Mouse (Mus musculus) forebrain, embryonic 10.5 days (tissue): ENCODE measurements around the gene Sohlh2. TPM values are rescaled to one million over a fixed set of nuclear protein-coding genes. Genes with fewer than 3 reads are reported as not detected.
"Not testable (repeated sequence)": the region's sequence is repeated elsewhere in the genome, so short reads cannot be mapped to it uniquely, and the experiment has no call there.

ENCODE experiments used
- DNase-seq: peaks from one replicate; pipeline ENCODE4 v3.0.0-alpha.2; 2017; ENCODE audit warnings: low spot score; ENCODE audit errors: extremely low spot score
- H3K27ac ChIP-seq: fragments of 300-500 bp; sonication (generic); 2 replicates; pipeline ENCODE4 v1.5.1; 2016; ENCODE audit warnings: mild to moderate bottlenecking
- H3K27me3 ChIP-seq: fragments of 300-500 bp; sonication (generic); 2 replicates; pipeline ENCODE4 v1.6.1; 2016; ENCODE audit warnings: mild to moderate bottlenecking; ENCODE audit not compliant: poor library complexity, severe bottlenecking
- H3K36me3 ChIP-seq: fragments of 300-500 bp; sonication (generic); replicated peaks from 2 replicates; pipeline ENCODE4 v1.6.1; 2016; ENCODE audit warnings: mild to moderate bottlenecking, moderate library complexity
- H3K4me1 ChIP-seq: fragments of 300-500 bp; sonication (generic); 2 replicates; pipeline ENCODE4 v1.6.1; 2016
- H3K4me3 ChIP-seq: fragments of 300-500 bp; sonication (generic); 2 replicates; pipeline ENCODE4 v1.5.1; 2016; ENCODE audit warnings: mild to moderate bottlenecking, moderate library complexity
- H3K9me3 ChIP-seq: fragments of 300-500 bp; sonication (generic); 2 replicates; pipeline ENCODE4 v1.6.1; 2016; ENCODE audit warnings: mild to moderate bottlenecking, moderate library complexity
- WGBS: fragments of 180-500 bp; shearing (Covaris S2); methylation state at CpG from one replicate; pipeline ENCODE4 v1.1.7; 2016; 5-methylcytosine and 5-hydroxymethylcytosine counted together
- polyA plus RNA-seq: library from polyadenylated mRNA; unstranded; fragments of >200 nt; fragmentation: Nextera tagmentation; extraction: Ambion mirVana; gene quantifications from 2 replicates; pipeline ENCODE4 v1.2.1, GENCODE M21; 2016

The Sohlh2 gene
- polyA plus RNA-seq, 1 experiment from 2014 or later: not detected

DNA sequence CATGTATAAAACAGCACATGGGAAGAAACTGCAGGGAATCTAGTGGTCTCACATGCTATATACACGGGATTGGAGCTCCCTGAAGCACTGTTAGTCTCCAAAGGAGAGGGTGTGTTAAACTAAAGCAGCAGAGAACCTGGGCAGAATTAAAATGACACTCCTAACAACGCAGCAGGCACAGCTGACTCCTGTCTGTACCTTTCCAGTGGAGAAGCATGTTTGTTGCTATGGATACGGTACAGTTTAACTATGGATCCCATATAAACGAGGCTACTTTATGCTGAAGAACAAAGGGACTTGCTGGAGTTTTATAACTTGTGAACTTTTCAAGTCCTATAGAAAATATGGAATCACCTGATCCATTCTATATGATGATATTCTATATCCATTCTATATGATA, 18.3 kb upstream of the Sohlh2 start:
- H3K4me3 ChIP-seq: no peak overlapping the region
- no peak for DNase-seq
- H3K9me3 ChIP-seq: no peaks in the 10 kb centered on the region
- WGBS: 90% methylated on average over 4 of the region's 4 CpGs
- no peaks in the 10 kb centered on the region for H3K27me3 ChIP-seq
- H3K4me1 ChIP-seq: peaks cover 7% of the 10 kb centered on the region; the same call in 1 of the 2 replicates
- H3K27ac ChIP-seq: no peak overlapping the region
- no peaks in the 10 kb centered on the region for H3K36me3 ChIP-seq

DNA sequence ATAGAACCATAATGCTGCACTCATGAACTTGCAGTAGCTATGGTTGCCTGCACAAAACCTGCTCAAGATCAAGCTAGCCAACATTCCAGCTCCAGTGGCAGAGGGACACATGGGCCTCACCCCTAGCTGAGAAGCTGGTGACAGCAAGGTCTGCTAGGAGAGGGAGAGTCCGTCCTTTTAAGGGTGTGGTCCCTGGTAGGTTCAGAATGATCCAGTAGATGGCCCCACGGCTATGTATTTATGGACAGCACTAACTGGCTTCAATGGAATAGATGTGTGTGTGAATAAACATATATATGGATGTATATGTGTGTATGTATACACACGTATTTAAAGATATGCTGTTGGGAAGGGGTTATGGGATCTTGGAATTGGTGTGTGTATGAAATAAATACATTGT, 9.3 kb upstream of the Sohlh2 start:
- Histone ChIP-seq H3K36me3 (no peaks in the 10 kb centered on the region), H3K9me3 (no peaks in the 10 kb centered on the region), H3K27ac (no peak overlapping the region), H3K4me1 (no peaks in the 10 kb centered on the region), H3K27me3 (no peaks in the 10 kb centered on the region), H3K4me3 (no peak overlapping the region)
- DNase-seq: no peak
- WGBS: 75% methylated on average over 3 of the region's 3 CpGs

DNA sequence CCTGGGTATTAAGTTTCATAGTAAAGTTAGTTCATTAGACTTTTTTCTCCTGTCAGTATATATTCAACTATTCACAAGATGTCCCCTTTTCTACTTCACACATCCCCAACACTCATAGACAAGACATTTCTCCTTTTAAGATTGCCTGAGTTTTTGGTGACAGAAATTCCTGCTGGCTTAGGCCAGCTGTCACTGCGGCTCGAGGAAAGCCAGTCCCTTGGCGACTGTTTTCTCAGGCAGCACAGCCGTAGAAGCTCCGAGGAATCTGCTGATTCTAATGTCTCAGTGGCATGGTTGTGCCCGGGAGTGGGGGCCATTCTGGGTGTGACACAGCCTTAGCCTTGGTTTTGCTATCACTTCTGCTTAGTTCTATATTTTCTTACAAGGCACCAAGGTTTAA, 4.6 kb upstream of the Sohlh2 start:
- 79% methylated on average over 6 of the region's 6 CpGs for WGBS
- Histone ChIP-seq H3K4me1 (peaks cover 12% of the 10 kb centered on the region), H3K27ac (no peak overlapping the region), H3K36me3 (0 out of 2 replicates have a peak, but pooled peaks cover 4% of the 10 kb centered on the region), H3K9me3 (peaks cover 6% of the 10 kb centered on the region), H3K27me3 (no peaks in the 10 kb centered on the region), H3K4me3 (no peak overlapping the region)
- no peak for DNase-seq

DNA sequence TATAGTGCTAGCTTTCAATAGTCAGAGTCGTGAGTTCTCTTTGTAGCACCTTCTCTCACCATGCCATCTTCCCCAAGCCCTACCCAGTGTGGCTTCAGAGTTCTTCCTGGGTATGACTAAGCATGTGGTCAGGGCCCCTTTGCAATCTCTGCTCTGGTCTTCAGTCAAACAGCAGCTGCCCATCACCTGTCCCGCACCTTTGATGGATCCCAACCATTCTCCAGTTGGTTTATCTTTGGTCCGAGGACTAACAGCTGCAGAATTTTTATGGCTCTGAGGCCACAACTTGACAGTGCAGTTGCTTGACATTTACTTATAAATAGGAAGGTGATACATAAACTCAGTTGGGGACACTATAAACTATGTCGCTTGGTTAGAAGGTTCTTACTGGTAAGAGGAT, 9.8 kb downstream of the Sohlh2 start:
- no peak for DNase-seq
- Histone ChIP-seq H3K36me3 (no peaks in the 10 kb centered on the region), H3K4me3 (no peak overlapping the region), H3K9me3 (no peaks in the 10 kb centered on the region), H3K27me3 (no peaks in the 10 kb centered on the region), H3K27ac (no peak overlapping the region), H3K4me1 (no peaks in the 10 kb centered on the region)
- WGBS: 95% methylated on average over 4 of the region's 4 CpGs

DNA sequence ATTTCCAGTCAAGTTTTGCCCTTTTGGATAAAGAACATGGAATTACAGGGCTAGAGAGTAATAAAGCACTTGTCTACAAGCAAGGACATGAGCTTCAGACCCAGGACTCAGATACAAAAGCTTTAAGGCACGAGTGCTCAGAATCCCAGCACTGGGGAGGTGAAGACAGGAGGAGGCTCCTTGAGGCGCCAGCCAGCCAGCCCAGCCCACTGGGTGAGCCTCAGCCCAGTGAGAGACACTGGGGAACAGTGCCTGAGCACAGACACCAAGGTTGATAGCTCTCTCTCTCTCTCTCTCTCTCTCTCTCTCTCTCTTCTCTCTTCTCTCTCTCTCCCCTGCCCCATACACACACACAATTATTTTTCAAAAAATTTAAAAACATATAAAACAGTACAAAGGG, 11.5 kb downstream of the Sohlh2 start:
- no peaks in the 10 kb centered on the region for H3K27me3 ChIP-seq
- 61% methylated on average over 2 of the region's 2 CpGs for WGBS
- DNase-seq: no peak

DNA sequence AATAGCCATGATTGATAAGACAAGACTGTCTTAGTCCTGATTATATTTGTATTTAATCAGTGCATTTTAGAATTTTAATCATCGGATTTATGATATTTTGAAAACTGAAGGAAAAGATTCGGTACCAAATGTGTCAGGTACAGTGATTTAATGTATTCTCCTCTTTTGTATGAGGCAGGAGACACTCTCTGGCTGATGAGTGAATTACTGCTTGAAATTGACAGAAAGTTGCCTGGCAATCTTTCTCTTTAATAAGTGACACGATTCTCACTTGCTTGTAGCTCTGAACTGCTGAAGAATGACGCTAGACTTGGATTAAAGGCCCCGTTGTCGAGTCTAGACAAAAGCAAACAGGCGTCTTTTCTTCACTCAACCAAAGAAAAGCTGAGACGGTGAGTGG, 13.0 kb downstream of the Sohlh2 start:
- Histone ChIP-seq H3K4me3 (no peak overlapping the region), H3K36me3 (no peaks in the 10 kb centered on the region), H3K4me1 (no peaks in the 10 kb centered on the region), H3K27ac (no peak overlapping the region), H3K9me3 (no peaks in the 10 kb centered on the region), H3K27me3 (no peaks in the 10 kb centered on the region)
- no peak for DNase-seq
- WGBS: 83% methylated on average over 8 of the region's 8 CpGs

More for the DNA sequence above, 11.5 kb downstream of the Sohlh2 start:
- no peak overlapping the region for H3K4me3 ChIP-seq
- H3K4me1 ChIP-seq: no peaks in the 10 kb centered on the region
- no peak overlapping the region for H3K27ac ChIP-seq
- H3K36me3 ChIP-seq: no peaks in the 10 kb centered on the region
- H3K9me3 ChIP-seq: no peaks in the 10 kb centered on the region

DNA sequence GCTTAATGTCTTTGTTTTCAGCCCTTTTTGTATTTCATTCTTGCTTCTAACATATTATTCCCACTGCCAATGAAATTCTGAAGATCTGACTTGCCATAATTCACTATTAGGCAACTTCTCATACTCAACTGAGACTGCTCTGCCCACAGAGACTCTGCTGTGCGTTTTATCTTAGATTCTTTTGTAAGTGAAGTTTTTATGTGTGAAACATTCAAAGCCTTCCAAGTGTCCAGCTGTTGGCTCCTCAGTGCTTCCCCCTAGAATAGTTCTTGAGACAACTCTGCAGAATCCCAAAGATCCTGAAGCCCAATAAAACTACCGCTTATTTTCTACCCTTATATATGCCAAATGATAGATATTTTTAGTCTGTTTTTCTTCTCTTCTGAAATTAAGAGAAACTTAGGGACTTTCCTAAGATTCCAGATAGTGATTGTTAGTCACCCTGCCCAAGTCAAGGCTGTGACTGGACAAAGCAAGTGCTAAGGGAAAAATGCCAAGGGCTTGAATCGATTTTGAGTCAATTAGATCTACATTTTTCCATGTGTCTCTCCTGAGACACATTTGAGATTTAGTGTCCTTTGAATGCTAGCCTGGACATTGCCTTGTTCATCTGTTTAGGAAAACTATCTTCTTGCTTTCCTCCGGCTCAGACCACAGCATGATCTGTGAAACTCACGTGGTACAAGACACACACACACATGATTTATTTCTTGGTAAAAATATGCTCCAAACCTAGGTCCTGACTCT, 13.9 kb downstream of the Sohlh2 start:
- no peaks in the 10 kb centered on the region for H3K36me3 ChIP-seq
- H3K27me3 ChIP-seq: no peaks in the 10 kb centered on the region
- no peak overlapping the region for H3K27ac ChIP-seq
- DNase-seq: no peak
- WGBS: 92% methylated on average over 5 of the region's 5 CpGs
- H3K4me3 ChIP-seq: no peak overlapping the region
- no peaks in the 10 kb centered on the region for H3K9me3 ChIP-seq
- no peaks in the 10 kb centered on the region for H3K4me1 ChIP-seq

DNA sequence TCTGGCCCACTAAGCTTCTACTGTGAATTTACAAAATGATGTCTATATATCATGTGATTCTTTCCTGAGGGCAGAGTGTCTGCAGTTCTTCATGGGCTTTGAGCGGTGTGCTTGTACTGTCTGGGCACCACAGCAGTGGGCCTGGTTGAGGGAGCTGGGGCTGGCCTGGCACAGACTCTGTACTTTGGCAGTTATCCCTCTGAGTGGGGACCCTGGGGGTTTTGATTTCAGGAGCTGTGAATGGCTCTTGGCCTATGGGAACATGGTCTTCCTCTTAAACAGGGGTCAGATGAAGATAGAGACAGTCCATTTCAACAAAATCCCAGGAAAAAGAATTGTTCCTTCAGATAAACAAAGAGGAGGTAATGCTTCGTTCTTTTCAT, 14.5 kb downstream of the Sohlh2 start:
- no peak overlapping the region for H3K4me3 ChIP-seq
- H3K9me3 ChIP-seq: no peaks in the 10 kb centered on the region
- H3K27ac ChIP-seq: no peak overlapping the region
- no peaks in the 10 kb centered on the region for H3K4me1 ChIP-seq
- H3K36me3 ChIP-seq: no peaks in the 10 kb centered on the region
- DNase-seq: no peak
- 92% methylated on average over 2 of the region's 2 CpGs for WGBS
- H3K27me3 ChIP-seq: no peaks in the 10 kb centered on the region

DNA sequence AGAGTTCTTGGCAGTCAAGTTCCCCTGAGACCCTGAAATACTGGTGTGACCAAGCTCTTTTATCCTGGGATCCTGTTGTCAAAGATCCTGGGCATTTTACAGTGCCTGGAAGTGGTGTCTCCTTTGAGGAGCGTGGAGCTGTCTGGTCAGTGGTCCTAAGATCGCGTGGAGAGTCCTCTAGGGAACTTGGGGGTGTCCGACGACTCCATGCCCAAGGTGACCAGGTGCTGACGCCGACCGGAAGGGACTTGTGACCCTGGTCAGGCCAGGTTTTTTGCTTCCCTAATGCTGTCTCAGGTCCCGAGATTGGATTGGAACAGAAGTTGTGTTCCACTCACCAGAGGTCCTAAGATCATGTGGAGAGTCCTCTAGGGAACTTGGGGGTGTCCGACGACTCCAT, 21.8 kb downstream of the Sohlh2 start:
- not testable (repeated sequence) for H3K27ac ChIP-seq, H3K4me3 ChIP-seq, DNase-seq, H3K27me3 ChIP-seq, H3K36me3 ChIP-seq, H3K9me3 ChIP-seq, H3K4me1 ChIP-seq
- 92% methylated on average over 11 of the region's 11 CpGs for WGBS

DNA sequence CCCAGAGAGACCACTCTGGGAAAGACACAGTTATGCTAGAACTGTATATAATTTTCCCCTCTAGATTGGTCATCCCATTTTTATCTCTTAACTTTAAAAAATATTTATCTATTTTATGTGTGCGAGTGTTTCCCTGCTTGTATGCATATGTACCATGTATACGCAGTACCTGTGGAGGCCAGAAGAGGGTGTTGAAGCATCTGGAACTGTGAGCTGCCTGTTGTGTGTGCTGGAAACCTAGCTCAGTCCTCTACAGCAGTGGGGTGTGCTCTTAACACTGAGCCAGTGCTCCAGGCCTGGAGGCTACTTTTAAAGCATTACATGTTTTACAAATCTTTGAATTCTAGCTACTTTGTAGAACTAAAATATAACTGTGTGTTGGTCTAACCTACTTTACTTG, 24.6 kb downstream of the Sohlh2 start:
- Histone ChIP-seq H3K27ac (no peak overlapping the region), H3K4me1 (peaks cover 7% of the 10 kb centered on the region; the same call in 1 of the 2 replicates), H3K9me3 (no peaks in the 10 kb centered on the region), H3K27me3 (no peaks in the 10 kb centered on the region), H3K4me3 (no peak overlapping the region), H3K36me3 (no peaks in the 10 kb centered on the region)
- WGBS: 98% methylated on average over 2 of the region's 2 CpGs
- no peak for DNase-seq

DNA sequence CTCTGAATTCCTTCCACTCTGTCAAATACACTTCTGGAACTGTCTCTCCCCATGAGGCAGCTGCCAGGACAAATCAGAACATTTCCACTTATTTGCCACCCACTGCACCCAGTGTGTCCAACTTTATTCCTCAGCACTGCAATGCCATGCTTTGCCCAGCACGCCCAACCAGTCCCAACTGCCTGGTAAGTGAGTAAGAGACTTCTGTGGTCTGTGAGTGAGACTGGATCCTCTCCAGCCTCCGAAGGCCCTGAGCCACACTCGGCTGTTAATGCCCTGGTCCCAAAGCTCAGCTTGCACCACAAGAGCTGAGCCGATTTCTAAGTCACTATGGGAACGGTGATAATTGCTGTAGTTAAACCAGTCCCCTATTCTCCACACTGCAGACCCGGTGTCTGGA, 25.8 kb downstream of the Sohlh2 start:
- DNase-seq: no peak
- Histone ChIP-seq H3K9me3 (no peaks in the 10 kb centered on the region), H3K27me3 (no peaks in the 10 kb centered on the region), H3K4me3 (no peak overlapping the region), H3K4me1 (peaks cover 15% of the 10 kb centered on the region), H3K27ac (no peak overlapping the region), H3K36me3 (no peaks in the 10 kb centered on the region)
- 70% methylated on average over 6 of the region's 6 CpGs for WGBS

DNA sequence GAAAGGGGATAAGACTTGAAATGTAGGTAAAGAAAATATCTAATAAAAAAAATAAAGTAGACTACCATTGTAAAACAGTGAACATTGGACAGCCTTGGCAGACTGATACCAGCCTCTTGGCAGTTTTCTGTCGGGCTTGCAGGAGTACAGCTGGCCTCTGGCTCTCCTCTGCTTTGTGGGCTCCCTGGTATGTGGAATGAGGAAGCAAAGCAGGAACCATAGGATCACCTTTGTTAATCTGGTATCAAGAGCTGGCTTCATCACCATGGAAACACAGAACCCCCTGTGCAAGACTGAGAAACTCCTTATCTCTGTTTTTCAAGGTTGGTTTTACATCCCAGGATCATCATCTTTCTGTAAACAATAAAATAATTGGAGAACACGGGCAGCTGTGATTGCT, 30.4 kb downstream of the Sohlh2 start:
- Histone ChIP-seq H3K27ac (no peak overlapping the region), H3K4me1 (peaks cover 26% of the 10 kb centered on the region), H3K9me3 (no peaks in the 10 kb centered on the region), H3K36me3 (no peaks in the 10 kb centered on the region), H3K27me3 (no peaks in the 10 kb centered on the region), H3K4me3 (no peak overlapping the region)
- 37% methylated on average over 2 of the region's 2 CpGs for WGBS
- no peak for DNase-seq

DNA sequence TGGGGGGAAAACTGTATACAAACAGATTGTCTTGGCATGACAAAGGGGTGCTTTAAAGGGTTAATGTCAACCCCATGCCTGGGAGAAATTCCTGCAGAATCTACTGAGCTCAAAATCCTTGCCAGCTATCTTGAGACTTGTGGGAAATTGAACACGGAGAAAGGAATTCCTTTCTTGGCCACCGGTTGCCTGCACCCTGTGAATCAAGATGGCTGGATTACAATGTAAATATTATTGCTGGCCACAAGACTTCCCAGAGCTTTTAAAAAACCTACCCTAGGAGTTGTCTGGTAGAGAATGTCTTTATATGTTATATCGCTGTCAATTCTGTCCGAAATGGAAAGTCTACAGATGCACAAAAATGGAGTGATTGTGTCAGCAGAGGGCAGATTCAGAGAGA, 32.0 kb downstream of the Sohlh2 start:
- no peak overlapping the region for H3K4me3 ChIP-seq
- no peaks in the 10 kb centered on the region for H3K36me3 ChIP-seq
- H3K27ac ChIP-seq: no peak overlapping the region
- H3K27me3 ChIP-seq: no peaks in the 10 kb centered on the region
- H3K4me1 ChIP-seq: peaks cover 22% of the 10 kb centered on the region
- no peak for DNase-seq
- WGBS: 65% methylated on average over 4 of the region's 4 CpGs
- no peaks in the 10 kb centered on the region for H3K9me3 ChIP-seq

DNA sequence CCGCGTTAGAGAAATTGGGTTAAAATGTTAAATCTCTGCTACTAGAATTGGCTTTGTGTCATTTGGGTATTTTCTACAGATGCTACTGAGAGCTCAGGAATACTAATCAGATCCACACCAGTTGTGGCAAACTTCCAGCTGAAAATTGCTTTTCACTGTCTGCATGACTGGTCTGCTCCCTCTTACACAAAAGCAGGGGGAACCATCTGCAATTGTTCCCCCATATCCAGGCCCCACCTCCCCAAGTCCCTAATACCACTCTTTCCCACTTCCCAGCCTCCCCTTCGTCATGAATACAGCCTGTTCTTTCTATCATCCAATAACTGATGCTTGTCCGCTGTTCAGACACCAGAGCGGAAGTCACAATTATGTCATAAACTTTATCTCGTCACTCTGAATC, 32.6 kb downstream of the Sohlh2 start:
- H3K27ac ChIP-seq: no peak overlapping the region
- H3K9me3 ChIP-seq: no peaks in the 10 kb centered on the region
- no peak overlapping the region for H3K4me3 ChIP-seq
- H3K36me3 ChIP-seq: no peaks in the 10 kb centered on the region
- peaks cover 22% of the 10 kb centered on the region for H3K4me1 ChIP-seq
- no peaks in the 10 kb centered on the region for H3K27me3 ChIP-seq
- no peak for DNase-seq
- 89% methylated on average over 6 of the region's 6 CpGs for WGBS
